Mouse (Mus musculus) CH12.LX (cell line): ENCODE results near the gene Palm. TPM values are rescaled to one million over a fixed set of nuclear protein-coding genes. Genes with fewer than 3 reads are reported as not detected.

ENCODE experiments used
- DNase-seq: peaks from one replicate; pipeline ENCODE4 v3.0.0-alpha.2; 2013; ENCODE audit errors: extremely low read depth
- H3K27ac ChIP-seq: 2 replicates; pipeline ENCODE4 v1.5.1; 2012; ENCODE audit warnings: low read depth, mild to moderate bottlenecking, control low read depth, moderate library complexity; ENCODE audit not compliant: insufficient read depth
- H3K27me3 ChIP-seq: replicated peaks from 2 replicates; pipeline ENCODE3; 2012; ENCODE audit warnings: inconsistent platforms
- H3K36me3 ChIP-seq, 2 experiments: replicated peaks in 1 of 2; 2 replicates each; pipeline versions ENCODE3 to v1.6.1; 2012; ENCODE audit warnings: inconsistent platforms in 1 of 2, low read length in 1 of 2, mild to moderate bottlenecking in 1 of 2, mixed read lengths in 1 of 2, moderate library complexity in 1 of 2; ENCODE audit not compliant: control insufficient read depth in 1 of 2, insufficient read depth in 1 of 2
- H3K4me1 ChIP-seq, 2 experiments: 2 replicates each; pipeline ENCODE4 v1.6.1; 2012; ENCODE audit warnings: inconsistent platforms in 1 of 2, moderate library complexity in 1 of 2; ENCODE audit not compliant: insufficient read depth in 2 of 2, control insufficient read depth in 1 of 2
- H3K4me2 ChIP-seq: 2 replicates; pipeline ENCODE4 v1.6.1; 2012; ENCODE audit warnings: low read depth, mild to moderate bottlenecking, control low read depth; ENCODE audit not compliant: poor library complexity, insufficient read depth, severe bottlenecking
- H3K4me3 ChIP-seq, 3 experiments: fragments of 150-350 bp in 1 of 3; sonication (generic) in 1 of 3; replicated peaks in 1 of 3; 2 replicates each; pipeline versions ENCODE3 to v1.5.1; 2011 to 2012; ENCODE audit warnings: low read depth in 2 of 3, low read length in 2 of 3, mild to moderate bottlenecking in 2 of 3, moderate library complexity in 2 of 3, control low read depth in 1 of 3, improper control_type of control experiment in 1 of 3, inconsistent platforms in 1 of 3, mixed read lengths in 1 of 3; ENCODE audit not compliant: poor library complexity in 1 of 3
- H3K79me2 ChIP-seq: replicated peaks from 2 replicates; pipeline ENCODE4 v1.6.1; 2012; ENCODE audit warnings: mild to moderate bottlenecking, moderate library complexity; ENCODE audit not compliant: control insufficient read depth, poor library complexity, insufficient read depth, severe bottlenecking; ENCODE audit errors: extremely low read depth
- H3K9ac ChIP-seq: 2 replicates; pipeline ENCODE4 v1.6.1; 2012; ENCODE audit warnings: low read depth, mild to moderate bottlenecking, control low read depth, moderate library complexity; ENCODE audit not compliant: insufficient read depth
- H3K9me3 ChIP-seq: replicated peaks from 2 replicates; pipeline ENCODE3; 2012; ENCODE audit warnings: low read length, inconsistent platforms, mixed read lengths
- CHD2 ChIP-seq: IDR thresholded peaks from 2 replicates; pipeline ENCODE4 v1.6.1; 2011; ENCODE audit warnings: low read length, improper control_type of control experiment
- EP300 ChIP-seq: IDR thresholded peaks from 2 replicates; pipeline ENCODE4 v1.6.1; 2011; ENCODE audit warnings: low read length, improper control_type of control experiment
- HCFC1 ChIP-seq: IDR thresholded peaks from 2 replicates; pipeline ENCODE4 v1.6.1; 2012; ENCODE audit warnings: low read depth, mild to moderate bottlenecking, inconsistent platforms, low read length, improper control_type of control experiment
- IRF4 ChIP-seq: IDR thresholded peaks from 2 replicates; pipeline ENCODE4 v1.6.1; 2014; ENCODE audit warnings: low read depth, mild to moderate bottlenecking, inconsistent platforms, low read length, improper control_type of control experiment
- JUN ChIP-seq: IDR thresholded peaks from 2 replicates; pipeline ENCODE4 v1.6.1; 2011; ENCODE audit warnings: low read depth, mild to moderate bottlenecking, low read length, improper control_type of control experiment, moderate library complexity; ENCODE audit not compliant: insufficient read depth
- KAT2A ChIP-seq: IDR thresholded peaks from 2 replicates; pipeline ENCODE4 v1.6.1; 2012; ENCODE audit warnings: low read length, improper control_type of control experiment, inconsistent platforms; ENCODE audit not compliant: insufficient replicate concordance
- MAFK ChIP-seq: IDR thresholded peaks from 2 replicates; pipeline ENCODE4 v1.6.1; 2011; ENCODE audit warnings: low read length, improper control_type of control experiment; ENCODE audit not compliant: insufficient replicate concordance
- MAZ ChIP-seq: IDR thresholded peaks from 2 replicates; pipeline ENCODE4 v1.6.1; 2012; ENCODE audit warnings: low read depth, mild to moderate bottlenecking, inconsistent platforms, low read length, improper control_type of control experiment, moderate library complexity
- MEF2A ChIP-seq: IDR thresholded peaks from 2 replicates; pipeline ENCODE4 v1.6.1; 2014; ENCODE audit warnings: low read depth, mild to moderate bottlenecking, inconsistent platforms, low read length, improper control_type of control experiment, borderline replicate concordance
- NELFE ChIP-seq: IDR thresholded peaks from 2 replicates; pipeline ENCODE4 v1.6.1; 2011; ENCODE audit warnings: low read depth, low read length, improper control_type of control experiment
- PAX5 ChIP-seq: IDR thresholded peaks from 2 replicates; pipeline ENCODE4 v1.6.1; 2012; ENCODE audit warnings: low read length, inconsistent platforms, mixed read lengths
- POLR2A ChIP-seq: IDR thresholded peaks from 2 replicates; pipeline ENCODE4 v1.6.1; 2011; ENCODE audit warnings: low read depth, mild to moderate bottlenecking, improper control_type of control experiment, low read length
- RAD21 ChIP-seq: IDR thresholded peaks from 2 replicates; pipeline ENCODE4 v1.6.1; 2011; ENCODE audit warnings: low read depth, mild to moderate bottlenecking, low read length, improper control_type of control experiment, moderate library complexity
- SIN3A ChIP-seq: IDR thresholded peaks from 2 replicates; pipeline ENCODE4 v1.6.1; 2012; ENCODE audit warnings: low read length, improper control_type of control experiment, inconsistent platforms
- ZC3H11A ChIP-seq: IDR thresholded peaks from 2 replicates; pipeline ENCODE4 v1.6.1; 2012; ENCODE audit warnings: low read depth, mild to moderate bottlenecking, inconsistent platforms, low read length, improper control_type of control experiment
- ZMIZ1 ChIP-seq: IDR thresholded peaks from 2 replicates; pipeline ENCODE4 v1.6.1; 2012; ENCODE audit warnings: low read depth, mild to moderate bottlenecking, inconsistent platforms, low read length, improper control_type of control experiment
- ZNF384 ChIP-seq: IDR thresholded peaks from 2 replicates; pipeline ENCODE4 v1.6.1; 2012; ENCODE audit warnings: low read depth, low read length, improper control_type of control experiment, inconsistent platforms
- dilution Hi-C: fragments of 300-500 bp; cut with MboI; formaldehyde crosslinking; loops from 2 replicates; pipeline ENCODE4 v1.14.3; 2020; ENCODE audit warnings: low sequenced_read_pairs; ENCODE audit not compliant: extremely low pct_unique_long_range_greater_than_20kb, extremely low pct_ligation_motif_present
- in situ Hi-C: fragments of 300-500 bp; cut with MboI; formaldehyde crosslinking; loops from 3 replicates; pipeline ENCODE4 v1.14.3; 2019; ENCODE audit warnings: low sequenced_read_pairs, low pct_ligation_motif_present, low pct_unique_long_range_greater_than_20kb, mixed read lengths
- polyA plus RNA-seq: library from polyadenylated mRNA; unstranded; fragments of >175 nt; gene quantifications from 2 replicates; pipeline ENCODE4 v1.2.1, GENCODE M21; 2012; ENCODE audit warnings: low read depth; ENCODE audit not compliant: insufficient read length
- total RNA-seq, 2 experiments: library from RNA; depleted of rRNA; stranded (reverse); fragments of 300-350 nt in 1 of 2; fragments of >200 nt in 1 of 2; gene quantifications; 2 replicates each; pipeline ENCODE4 v1.2.3; 2012 to 2014

Palm gene
- total and polyA plus RNA-seq, 3 experiments: 0.78 to 5.3 (median 2.5) TPM

DNA sequence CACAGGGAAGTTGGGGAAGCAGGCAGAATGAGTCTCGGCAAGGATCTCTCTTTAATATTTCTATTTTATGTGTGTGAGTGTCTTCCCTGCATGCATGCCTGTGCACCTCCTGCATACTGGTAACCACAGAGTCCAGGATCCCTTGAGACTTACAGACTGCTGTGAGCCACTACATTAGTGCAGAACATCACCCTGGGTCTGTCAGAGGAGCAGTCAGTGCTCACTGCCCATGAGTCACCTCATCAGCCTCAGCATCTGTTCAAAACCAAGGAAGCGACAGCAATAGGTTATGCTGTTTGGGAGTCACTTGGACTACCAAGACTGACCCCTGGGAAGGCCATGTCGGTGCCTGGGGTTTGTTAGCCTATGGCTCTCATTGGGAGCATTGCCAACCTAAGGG, 49.0 kb downstream of the Palm start:
- no peak overlapping the region for H3K4me2 ChIP-seq
- H3K27me3 ChIP-seq: peaks cover 7% of the 10 kb centered on the region
- no peak overlapping the region for H3K4me3 ChIP-seq
- H3K9ac ChIP-seq: no peak overlapping the region
- H3K27ac ChIP-seq: no peak overlapping the region
- H3K36me3 ChIP-seq: no peaks in the 10 kb centered on the region
- dilution Hi-C loops: no loop called here
- no peaks in the 10 kb centered on the region for H3K79me2 ChIP-seq
- no peak for TF ChIP-seq KAT2A
- TF ChIP-seq ZNF384: no peak
- no peak for TF ChIP-seq NELFE
- TF ChIP-seq POLR2A: no peak
- TF ChIP-seq IRF4: no peak
- no peak for TF ChIP-seq HCFC1
- no peak for TF ChIP-seq JUN
- TF ChIP-seq RAD21: no peak
- no peak for TF ChIP-seq PAX5
- no peak for TF ChIP-seq MEF2A
- DNase-seq: no peak
- in situ Hi-C loops: no loop called here
- no peaks in the 10 kb centered on the region for H3K4me1 ChIP-seq
- no peaks in the 10 kb centered on the region for H3K9me3 ChIP-seq

DNA sequence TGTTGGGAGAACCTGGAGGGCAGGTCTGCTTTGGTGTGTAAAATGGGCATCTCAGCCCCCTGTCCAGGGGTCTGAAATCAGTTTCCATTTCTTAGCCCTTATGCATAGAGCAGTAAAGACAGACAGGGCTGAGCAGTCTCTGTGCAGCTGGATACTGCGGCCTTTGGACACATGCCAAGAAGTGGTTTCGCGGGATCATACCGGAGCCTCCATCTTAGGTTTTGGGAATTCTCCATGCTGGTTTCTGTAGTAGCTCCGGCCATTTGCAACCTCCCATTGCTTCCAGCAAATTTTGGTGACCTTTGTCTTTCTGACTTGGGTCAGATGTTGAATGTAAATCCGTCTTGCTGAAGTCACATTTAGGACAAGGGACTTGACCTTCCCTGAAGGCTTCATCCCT, 50.1 kb downstream of the Palm start:
- no peak overlapping the region for H3K27ac ChIP-seq
- no peak overlapping the region for H3K4me3 ChIP-seq
- no peak overlapping the region for H3K4me2 ChIP-seq
- H3K9ac ChIP-seq: no peak overlapping the region
- DNase-seq: no peak
- TF ChIP-seq CHD2 (no peak), ZMIZ1 (no peak), POLR2A (no peak), HCFC1 (no peak), SIN3A (no peak), EP300 (no peak), MAFK (no peak), MAZ (no peak), ZC3H11A (no peak), JUN (no peak)
- TF ChIP-seq, all 38 proteins: peak for 0
- Histone ChIP-seq H3K9me3 (no peaks in the 10 kb centered on the region), H3K79me2 (no peaks in the 10 kb centered on the region), H3K4me1 (no peaks in the 10 kb centered on the region), H3K36me3 (no peaks in the 10 kb centered on the region), H3K27me3 (peaks cover 7% of the 10 kb centered on the region)
- dilution Hi-C loops (no loop called here), in situ Hi-C loops (no loop called here)
